Mouse (Mus musculus): Measurements from ENCODE around the gene Pcsk1n.
A peak's percentile ranks its signal among the peaks of the same experiment; 100 is the strongest.

Pcsk1n gene

GRCm38 (mm10) chrX:7947108-7947899 lies 27.7 kb downstream of the Pcsk1n start, which contains the start of gene Hdac6:
TSS of gene Hdac6 (minus strand) at chrX:7947889.
- peak; percentile 37 for DNase-seq (ENCODE audit: inconsistent ontology term)

GRCm38 (mm10) chrX:7947900-7948492 lies 28.4 kb downstream of the Pcsk1n start:
- peak; percentile 97 for DNase-seq (ENCODE audit: inconsistent ontology term)

GRCm38 (mm10) chrX:7950091-7950490 lies 30.5 kb downstream of the Pcsk1n start:
- no peak for DNase-seq (ENCODE audit: inconsistent ontology term)

GRCm38 (mm10) chrX:7958868-7959267 lies 39.2 kb downstream of the Pcsk1n start:
- no peak for DNase-seq (ENCODE audit: inconsistent ontology term)

GRCm38 (mm10) chrX:7963829-7964626 lies 44.4 kb downstream of the Pcsk1n start:
- DNase-seq (ENCODE audit: inconsistent ontology term), result no peak

- no peak for DNase-seq (ENCODE audit: inconsistent ontology term)
These were observed 46.5 kb downstream of the Pcsk1n start for GRCm38 (mm10) chrX:7966161-7966560.

GRCm38 (mm10) chrX:7967596-7968201 lies 48.1 kb downstream of the Pcsk1n start:
- DNase-seq (ENCODE audit: inconsistent ontology term), result no peak

GRCm38 (mm10) chrX:7968226-7968625 lies 48.6 kb downstream of the Pcsk1n start:
- no peak for DNase-seq (ENCODE audit: inconsistent ontology term)

GRCm38 (mm10) chrX:7968899-7969298 lies 49.3 kb downstream of the Pcsk1n start:
- DNase-seq (ENCODE audit: inconsistent ontology term), result no peak

- no peak for DNase-seq (ENCODE audit: inconsistent ontology term)
These were observed 51.7 kb downstream of the Pcsk1n start for GRCm38 (mm10) chrX:7971292-7971691.

All from Muller cell, postnatal 12 days (primary cell).